Comparison of ENCODE assay signal across 26 mouse cellular contexts in the genomic region with DNA sequence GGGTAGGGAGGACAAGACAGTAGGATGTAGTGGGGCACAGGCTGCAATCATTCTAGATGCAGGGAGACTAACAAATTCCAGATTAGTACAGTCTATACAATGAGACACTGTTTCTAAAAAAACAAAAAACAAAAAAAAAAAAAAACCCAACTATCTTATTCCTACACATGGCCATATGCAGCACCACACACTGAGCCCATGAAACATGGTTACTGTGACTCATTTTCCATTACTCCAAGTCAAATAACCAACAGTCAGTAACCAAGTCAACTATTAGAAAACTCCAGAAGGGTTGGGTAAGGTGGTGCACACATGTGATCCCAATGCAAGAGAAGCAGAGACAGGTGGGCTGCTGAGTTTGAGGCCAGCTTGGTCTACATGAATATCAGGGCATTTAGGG. TPM values are rescaled to one million over a fixed set of nuclear protein-coding genes. Genes with fewer than 3 reads are reported as not detected.
DNase-seq lines count a peak whose midpoint lies in the region; ATAC-seq and TF ChIP-seq lines count a peak whose summit lies in the region.
"Had no signal": no experiment of that assay in that cellular context is flagged by ENCODE, and none has a peak within 500 bp of the region (broad histone marks: within the 10 kb centered on the region; RNA-seq: fewer than 3 reads in every experiment).

No protein-coding gene starts in this region.

- peak; percentile 65 for DNase-seq in heart, adult 11 months
- DNase-seq in heart, embryonic 10.5 days (ENCODE audit: low spot score): no peak
- DNase-seq in 416B (ENCODE audit: low read depth): peak; percentile 69
- DNase-seq in liver, postnatal 0 days: no peak
- DNase-seq in thymus, postnatal 14 days: no peak
- no peak for DNase-seq in ovary, postnatal 10 days (ENCODE audit: low spot score)
- no peak for DNase-seq in retina, embryonic 14.5 days (ENCODE audit: low spot score)
- DNase-seq: adrenal gland, adult 2 months; cerebellum, adult 9-11 months; heart, postnatal 4 days; kidney, adult 18-20 months; layer of hippocampus, adult 9-11 months; left cerebral cortex, postnatal 4 days; midbrain, embryonic 14.5 days; thymus, adult 18-20 months; thymus, postnatal 4 days had no signal

- H3K36me3 ChIP-seq in heart, embryonic 10.5 days: peaks cover 9% of the 10 kb centered on the region
- H3K36me3 ChIP-seq in liver, postnatal 0 days (replicated peaks; ENCODE audit: insufficient read depth, low read length): 0 out of 2 replicates have a peak, but pooled peaks cover 5% of the 10 kb centered on the region
- H3K36me3 ChIP-seq: embryonic facial prominence, embryonic 15.5 days; neural tube, embryonic 12.5 days had no signal

- H3K4me2 ChIP-seq in liver, postnatal 0 days (ENCODE audit: low read depth, low read length): peak overlapping the region; percentile 36
- H3K4me2 ChIP-seq: embryonic facial prominence, embryonic 15.5 days; hindbrain, embryonic 14.5 days; limb, embryonic 15.5 days; neural tube, embryonic 12.5 days had no signal

- TF ChIP-seq EP300 in liver, postnatal 0 days (IDR thresholded peaks at IDR 0.05; ENCODE audit: low read depth): no peak

- no peak overlapping the region for H3K4me3 ChIP-seq in heart, embryonic 10.5 days
- H3K4me3 ChIP-seq in brown adipose tissue, adult 24 weeks (ENCODE audit: insufficient read depth, low read depth, low read length): no peak overlapping the region
- H3K4me3 ChIP-seq in liver, postnatal 0 days (ENCODE audit: low read depth, low read length): no peak overlapping the region
- H3K4me3 ChIP-seq: embryonic facial prominence, embryonic 15.5 days; forebrain, embryonic 10.5 days; left cerebral cortex, adult 2 months; limb, embryonic 15.5 days; neural tube, embryonic 12.5 days had no signal

- H3K27me3 ChIP-seq in heart, embryonic 10.5 days (ENCODE audit: insufficient read depth, poor library complexity, severe bottlenecking): no peaks in the 10 kb centered on the region
- no peaks in the 10 kb centered on the region for H3K27me3 ChIP-seq in liver, postnatal 0 days (ENCODE audit: insufficient read depth, low read length)
- H3K27me3 ChIP-seq: embryonic facial prominence, embryonic 15.5 days; limb, embryonic 15.5 days; neural tube, embryonic 12.5 days had no signal

- TF ChIP-seq CTCF in liver, postnatal 0 days (IDR thresholded peaks at IDR 0.05; ENCODE audit: low read depth): no peak

- no peak for ATAC-seq in liver, postnatal 0 days
- ATAC-seq: forebrain, embryonic 16.5 days; inflammation-experienced regulatory T-cells, adult 6 months had no signal

- H3K9me3 ChIP-seq in heart, embryonic 10.5 days: no peaks in the 10 kb centered on the region
- H3K9me3 ChIP-seq in liver, postnatal 0 days (ENCODE audit: low read length): no peaks in the 10 kb centered on the region
- H3K9me3 ChIP-seq: embryonic facial prominence, embryonic 15.5 days; forebrain, embryonic 10.5 days; G1E; limb, embryonic 15.5 days; neural tube, embryonic 12.5 days had no signal

- no peak overlapping the region for H3K9ac ChIP-seq in liver, postnatal 0 days (replicated peaks)
- H3K9ac ChIP-seq: embryonic facial prominence, embryonic 15.5 days; hindbrain, embryonic 14.5 days; limb, embryonic 15.5 days; neural tube, embryonic 12.5 days had no signal

- peaks cover 28% of the 10 kb centered on the region for H3K4me1 ChIP-seq in heart, embryonic 10.5 days
- H3K4me1 ChIP-seq in brown adipose tissue, adult 24 weeks (ENCODE audit: control insufficient read depth, insufficient read depth, insufficient read length, low read length): peaks cover 17% of the 10 kb centered on the region
- H3K4me1 ChIP-seq in liver, postnatal 0 days (ENCODE audit: insufficient read depth): peaks cover 45% of the 10 kb centered on the region

- H3K27ac ChIP-seq in heart, embryonic 10.5 days: no peak overlapping the region
- H3K27ac ChIP-seq in brown adipose tissue, adult 24 weeks (replicated peaks; ENCODE audit: low read depth, low read length): peak overlapping the region; percentile 44; the same call in 1 of the 2 replicates
- no peak overlapping the region for H3K27ac ChIP-seq in liver, postnatal 0 days (ENCODE audit: low read depth)
- H3K27ac ChIP-seq: embryonic facial prominence, embryonic 15.5 days; forebrain, embryonic 10.5 days; hindbrain, embryonic 14.5 days; left cerebral cortex, adult 2 months; limb, embryonic 15.5 days; neural tube, embryonic 12.5 days had no signal

RNA-seq across cellular contexts. Expression of gene Cltc, which starts 5.0 kb away (rescaled TPM):
- 143 and 206 TPM in 2 replicates for polyA plus RNA-seq in heart, embryonic 10.5 days (2016; fragmentation: Nextera tagmentation; extraction: Ambion mirVana)
- polyA plus RNA-seq in brown adipose tissue, adult 24 weeks (2012; ENCODE audit: insufficient read depth, insufficient read length, missing spikeins): 106 and 155 TPM in 2 replicates
- polyA plus RNA-seq in liver, postnatal 0 days (2015; fragmentation: Nextera tagmentation; extraction: Ambion mirVana): 34.1 and 42.4 TPM in 2 replicates

RNA-seq across cellular contexts. Expression of gene Dhx40, which starts 55.1 kb away (rescaled TPM):
- 14.4 and 19.7 TPM in 2 replicates for polyA plus RNA-seq in heart, embryonic 10.5 days (2016; fragmentation: Nextera tagmentation; extraction: Ambion mirVana)
- 18.5 and 20.4 TPM in 2 replicates for polyA plus RNA-seq in brown adipose tissue, adult 24 weeks (2012; ENCODE audit: insufficient read depth, insufficient read length, missing spikeins)
- polyA plus RNA-seq in liver, postnatal 0 days (2015; fragmentation: Nextera tagmentation; extraction: Ambion mirVana): 7.8 and 8.0 TPM in 2 replicates

Comparison
In these comparisons a context has a peak if more than half of its experiments do, and no peak if none do; other contexts are left out.
1. DNase-seq: peak in heart, adult 11 months (single experiment) and 416B (single experiment); none in heart, embryonic 10.5 days (single experiment), liver, postnatal 0 days (single experiment), thymus, postnatal 14 days (single experiment), ovary, postnatal 10 days (single experiment) and retina, embryonic 14.5 days (single experiment).